Mouse (Mus musculus) layer of hippocampus, postnatal 10 days (tissue): ENCODE measurements around the gene Fgfr2. TPM values are rescaled to one million over a fixed set of nuclear protein-coding genes. Genes with fewer than 3 reads are reported as not detected.
A peak's percentile ranks its signal among the peaks of the same experiment; 100 is the strongest.

ENCODE experiments used
- DNase-seq, 2 experiments: peaks; one replicate each; pipeline ENCODE4 v3.0.0; 2021; ENCODE audit warnings: low spot score in 2 of 2
- total RNA-seq, 2 experiments: library from RNA; stranded (reverse); gene quantifications; 2 replicates each; pipeline ENCODE4 v1.2.3; 2021

Gene Fgfr2
- total RNA-seq, 2 experiments from 2014 or later, result 35.6 to 48.3 TPM

GRCm38 (mm10) chr7:130773171-130773830 lies 2349.8 kb downstream of the Fgfr2 start:
- no peak for DNase-seq

GRCm38 (mm10) chr7:130770707-130771106 lies 2352.4 kb downstream of the Fgfr2 start:
- DNase-seq, result peak; percentile 83 to 86

DNA sequence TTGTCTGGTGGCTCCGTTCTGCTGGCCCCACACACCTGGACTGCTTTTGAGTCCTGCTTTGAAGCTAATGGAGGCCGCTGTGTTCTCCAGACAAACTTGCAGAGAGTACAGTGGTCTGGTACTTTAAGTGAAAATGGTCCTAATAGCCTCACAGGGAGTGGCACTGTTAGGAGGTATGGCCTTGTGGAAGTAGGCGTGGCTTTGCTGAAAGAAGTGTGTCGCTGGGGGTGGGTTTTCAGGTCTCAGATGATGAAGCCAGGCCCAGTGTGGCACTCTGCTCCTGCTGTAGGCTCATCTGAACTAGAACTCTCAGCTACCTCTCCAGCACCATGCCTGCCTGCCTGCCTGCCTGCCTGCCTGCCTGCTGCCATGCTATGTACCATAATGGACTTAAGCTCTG lies 2355.0 kb downstream of the Fgfr2 start:
- DNase-seq, result no peak

- no peak for DNase-seq
Measured at GRCm38 (mm10) chr7:130766411-130767170, 2356.6 kb downstream of the Fgfr2 start.

- no peak for DNase-seq
Measured at GRCm38 (mm10) chr7:130764160-130764559, 2359.0 kb downstream of the Fgfr2 start.

DNA sequence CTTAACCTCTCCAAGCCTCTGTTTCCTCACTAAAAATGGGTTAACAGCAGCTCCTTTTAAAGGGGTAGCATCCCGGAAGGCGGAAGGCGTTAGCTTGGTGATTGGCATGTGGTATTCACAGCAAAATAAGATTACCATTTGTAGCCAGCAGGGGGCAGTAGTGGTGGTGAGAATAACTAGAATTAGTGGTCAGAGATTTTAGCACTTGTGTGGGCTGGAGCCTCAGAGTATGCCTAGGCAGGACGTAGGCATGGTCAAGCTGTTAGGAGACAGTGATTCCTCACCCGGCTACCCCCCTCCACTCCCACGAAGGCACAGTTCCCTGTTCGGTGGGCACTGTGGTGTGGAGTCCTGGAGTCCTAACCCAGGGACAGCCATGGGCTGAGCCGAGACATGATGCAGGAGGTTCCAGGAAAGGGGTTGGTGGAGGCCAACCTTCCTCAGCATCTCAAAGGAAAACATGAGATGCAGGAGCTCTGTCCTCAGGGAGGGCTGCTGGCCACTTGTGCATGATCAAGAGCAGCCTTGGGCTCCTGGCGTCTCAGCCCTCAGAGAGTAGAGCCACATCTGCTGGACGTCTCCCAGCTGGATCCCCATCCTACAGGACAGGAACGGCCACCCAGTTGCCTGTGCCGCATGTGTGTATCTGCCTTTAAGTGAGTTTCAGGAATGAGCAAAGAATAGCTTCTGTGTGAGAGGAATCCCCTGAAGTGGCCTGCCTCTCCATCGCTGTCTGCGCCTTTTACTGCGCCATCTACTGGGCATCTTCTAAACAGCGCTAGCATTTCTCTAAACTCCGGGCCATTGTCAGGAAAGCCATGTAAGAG lies 2360.9 kb downstream of the Fgfr2 start:
- DNase-seq, result peak; percentile 80 to 83

GRCm38 (mm10) chr7:130757326-130757865 lies 2365.8 kb downstream of the Fgfr2 start:
- no peak for DNase-seq

DNA sequence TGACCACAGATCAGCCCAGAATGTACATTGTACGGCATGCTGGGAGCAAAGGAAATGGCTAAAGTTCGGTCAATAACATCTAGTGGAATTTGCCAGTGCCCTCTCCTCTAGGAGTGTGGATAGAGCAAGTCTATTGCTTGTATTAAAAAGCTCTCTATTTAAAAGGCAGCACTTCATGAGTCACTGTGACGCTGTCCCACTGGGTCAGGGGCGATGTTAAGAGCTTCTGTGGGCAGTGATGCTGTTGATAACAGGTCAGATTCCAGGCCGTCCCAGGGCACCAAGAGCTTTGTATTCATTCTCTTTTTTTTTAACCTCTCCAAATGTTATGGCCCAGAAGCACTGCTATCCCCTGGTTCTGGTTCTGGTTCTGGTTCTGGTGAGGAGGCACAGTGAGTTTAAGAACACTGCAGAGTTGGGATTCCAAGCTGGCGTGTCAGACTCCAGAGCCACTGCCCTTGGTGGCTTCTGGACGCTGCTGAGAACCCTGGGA lies 2366.8 kb downstream of the Fgfr2 start:
- DNase-seq, result no peak

- DNase-seq, result peak in 1 of 2 experiments; percentile 41
Measured at GRCm38 (mm10) chr7:130754790-130755189, 2368.4 kb downstream of the Fgfr2 start.

DNA sequence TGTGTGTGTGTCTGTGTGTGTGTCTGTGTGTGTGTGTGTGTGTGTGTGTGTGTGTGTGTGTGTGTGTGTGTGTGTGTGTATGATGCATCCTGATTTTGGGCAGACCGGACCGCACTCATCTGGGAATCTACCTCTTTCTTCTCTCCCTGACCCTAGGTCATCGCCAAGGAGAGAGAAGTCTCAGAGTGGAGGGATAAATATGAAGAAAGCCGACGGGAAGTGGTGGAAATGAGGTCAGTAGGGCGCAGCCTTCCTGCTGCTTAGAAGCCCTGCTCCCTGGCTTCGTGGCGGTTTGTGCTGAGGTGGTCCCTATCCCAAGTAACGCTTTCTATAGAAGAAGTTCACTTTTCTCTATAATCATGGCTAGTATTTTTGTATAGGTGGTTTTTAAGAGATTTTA lies 2371.5 kb downstream of the Fgfr2 start:
- DNase-seq, result no peak

- DNase-seq, result peak; percentile 41 to 61
Measured at GRCm38 (mm10) chr7:130750752-130751490, 2372.2 kb downstream of the Fgfr2 start.

GRCm38 (mm10) chr7:130749165-130749564 lies 2374.0 kb downstream of the Fgfr2 start:
- DNase-seq, result no peak

DNA sequence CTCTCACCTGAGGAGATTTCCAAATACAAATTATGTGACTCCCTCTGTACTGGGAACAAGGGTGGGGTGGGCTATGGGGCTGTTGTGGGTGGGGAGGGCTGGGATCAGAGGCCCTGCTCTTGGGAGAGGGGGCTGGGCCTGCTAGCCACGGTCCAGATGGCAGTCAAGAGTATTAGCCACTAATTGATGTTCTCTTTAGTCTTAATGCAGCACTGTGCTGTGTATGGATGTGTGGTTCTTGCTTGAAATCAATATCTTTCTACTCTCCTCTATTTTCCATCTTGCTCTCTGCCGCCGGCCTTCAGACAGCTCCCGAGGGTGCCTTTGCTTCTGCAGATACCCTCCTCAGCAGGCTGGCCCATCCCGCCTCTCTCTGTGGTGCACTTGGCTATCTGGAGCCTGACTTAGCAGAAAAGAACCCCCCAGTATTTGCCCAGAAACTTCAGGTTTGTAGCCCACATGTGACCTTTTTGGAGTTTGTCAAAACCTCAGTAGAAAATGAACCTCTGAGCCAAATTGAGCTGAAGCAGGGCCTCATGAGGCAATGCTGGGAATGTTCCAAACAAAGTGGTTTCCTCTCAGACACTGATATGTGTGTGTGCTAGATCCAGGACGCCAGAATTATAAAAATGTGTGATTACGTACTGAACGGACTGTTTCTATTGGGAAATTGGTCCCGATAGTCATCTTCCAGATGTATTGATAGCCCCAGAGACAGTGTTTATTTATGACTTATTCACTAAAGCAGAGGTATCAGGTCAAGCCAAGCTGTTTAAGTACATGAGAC lies 2379.7 kb downstream of the Fgfr2 start:
- DNase-seq, result no peak

DNA sequence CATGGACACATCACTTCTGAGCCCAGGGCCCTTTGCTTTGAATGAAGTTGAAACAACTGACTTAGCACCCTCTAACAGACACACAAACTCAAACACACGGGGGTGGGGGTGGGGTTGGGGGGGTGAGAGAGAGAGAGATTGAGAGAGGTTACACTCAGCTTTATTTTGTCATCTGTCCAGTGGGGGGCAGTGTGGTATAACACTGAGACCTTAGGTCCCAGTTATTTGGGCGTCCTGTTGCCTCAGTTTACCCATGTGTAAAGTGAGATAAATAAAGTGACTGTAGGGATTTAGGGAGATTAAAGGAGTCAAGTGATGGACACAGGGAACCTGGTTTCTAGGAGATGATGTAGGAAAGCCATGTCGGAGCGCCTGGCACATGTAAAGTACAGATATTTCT lies 2382.1 kb downstream of the Fgfr2 start:
- no peak for DNase-seq

- no peak for DNase-seq
Measured at GRCm38 (mm10) chr7:130734195-130734787, 2388.9 kb downstream of the Fgfr2 start.

- DNase-seq, result no peak
Measured at GRCm38 (mm10) chr7:130733423-130733822, 2389.7 kb downstream of the Fgfr2 start.

DNA sequence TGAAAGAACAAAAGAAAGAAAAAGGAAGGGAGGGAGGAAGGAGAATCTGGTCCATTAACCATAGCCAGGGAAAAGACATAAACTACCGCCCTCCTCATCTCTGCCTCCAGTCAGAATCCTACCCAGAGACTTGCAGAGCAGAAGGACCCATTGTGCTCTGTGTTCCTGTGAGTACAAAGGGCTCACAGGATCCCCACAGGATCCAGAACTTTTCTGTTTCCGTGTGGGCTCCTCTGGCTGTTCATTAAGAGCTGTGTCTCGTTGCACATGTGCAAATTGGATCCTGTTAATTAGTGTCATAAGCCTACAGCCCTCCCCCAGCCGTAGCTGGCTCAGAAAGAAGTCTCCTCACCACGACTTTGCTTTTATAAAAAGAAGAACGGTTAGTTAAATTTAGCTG lies 2390.2 kb downstream of the Fgfr2 start:
- no peak for DNase-seq

- no peak for DNase-seq
Measured at GRCm38 (mm10) chr7:130731792-130732191, 2391.4 kb downstream of the Fgfr2 start.

GRCm38 (mm10) chr7:130727560-130727959 lies 2395.6 kb downstream of the Fgfr2 start:
- DNase-seq, result no peak
